Mouse (Mus musculus): ENCODE data around the gene Cd38. TPM values are rescaled to one million over a fixed set of nuclear protein-coding genes. Genes with fewer than 3 reads are reported as not detected.

The Cd38 gene
- 6.9 and 9.1 TPM in 2 replicates for polyA plus RNA-seq (2012; rRNA removed)

DNA sequence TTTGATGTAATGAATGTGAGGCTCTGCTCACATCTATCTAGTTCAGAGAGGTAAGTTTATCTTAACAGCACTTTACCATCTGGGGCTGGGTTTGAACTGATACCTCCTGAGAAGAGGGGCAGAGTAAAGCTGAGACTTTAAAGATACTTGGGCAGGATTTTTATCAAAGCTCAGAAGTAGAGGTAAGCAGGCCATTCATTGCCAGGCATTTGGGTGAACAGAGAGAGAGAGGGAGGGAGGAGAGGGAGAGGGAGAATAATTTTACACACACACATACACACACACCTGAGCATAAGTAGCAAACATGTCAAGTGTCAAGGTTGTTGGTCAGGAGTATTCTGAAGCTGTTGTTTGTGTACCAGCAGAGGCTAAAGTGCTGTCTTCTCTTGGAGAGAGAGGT lies at the start of gene Cd38:
Cd38 (plus strand) TSS at position 301 of the 400 bp plus-strand sequence.
- DNase-seq (ENCODE audit: low read depth), result no peak

DNA sequence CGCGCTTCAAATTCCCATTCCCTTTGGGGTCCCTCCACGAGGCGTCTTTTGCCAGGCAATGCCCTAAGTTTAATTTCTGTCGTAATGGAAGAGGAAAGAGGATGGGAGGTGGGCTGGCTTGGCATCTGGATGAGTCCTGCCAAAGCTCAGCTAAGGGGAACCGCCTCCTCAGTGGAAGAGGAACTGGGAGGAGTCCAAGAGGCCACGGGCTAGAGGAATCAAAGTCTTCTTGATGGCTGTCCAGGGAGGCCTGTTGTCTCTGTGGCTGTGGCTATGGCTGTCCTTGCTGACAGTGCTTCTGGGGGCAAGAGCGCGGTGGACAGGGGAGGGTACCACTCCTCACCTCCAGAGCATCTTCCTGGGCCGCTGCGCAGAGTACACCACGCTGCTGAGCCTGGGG lies 49.7 kb upstream of the Cd38 start, which contains the start of gene Bst1:
Bst1 (plus strand) TSS at position 191 of the 400 bp plus-strand sequence.
- DNase-seq (ENCODE audit: low read depth), result no peak

DNA sequence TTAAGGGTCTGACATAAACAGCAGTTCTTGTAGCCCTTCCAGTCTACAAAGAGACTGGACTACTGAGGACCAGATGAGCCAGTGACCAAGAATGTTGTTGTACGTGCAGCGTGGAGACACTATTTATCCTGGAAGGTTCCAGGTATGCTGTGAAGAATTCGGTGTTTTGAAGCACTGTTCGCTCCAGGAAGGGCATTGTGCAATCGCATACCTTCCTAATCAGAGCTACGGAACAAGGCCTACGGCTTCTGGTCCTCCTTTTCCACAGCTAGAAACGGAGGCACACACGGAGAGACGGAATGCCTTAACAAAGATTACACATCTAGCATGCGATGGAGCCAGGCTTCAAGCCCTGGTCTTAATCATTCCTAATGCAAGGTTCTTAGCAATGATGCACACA lies 47.6 kb upstream of the Cd38 start:
- no peak for DNase-seq (ENCODE audit: low read depth)

DNA sequence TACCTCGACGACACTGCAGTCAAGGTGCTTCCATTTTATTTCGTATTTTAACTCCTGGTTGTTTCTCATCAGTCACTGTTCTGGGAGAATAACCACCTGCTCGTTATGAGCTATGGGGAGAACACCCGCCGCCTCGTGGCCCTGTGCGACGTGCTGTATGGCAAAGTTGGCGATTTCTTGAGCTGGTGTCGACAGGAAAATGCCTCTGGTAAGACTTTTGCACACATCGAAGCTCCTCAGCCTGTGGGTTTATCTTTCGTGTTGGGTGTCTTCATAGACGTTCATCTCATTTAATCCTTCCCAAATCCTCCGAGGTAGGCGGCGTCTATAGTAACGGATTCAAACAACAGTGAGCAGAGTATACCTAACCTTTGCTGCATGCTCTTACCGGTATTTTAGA lies 46.8 kb upstream of the Cd38 start, which contains the start of gene Fbxl5:
Fbxl5 (minus strand) TSS at position 101 of the 400 bp plus-strand sequence.
- DNase-seq (ENCODE audit: low read depth), result no peak

DNA sequence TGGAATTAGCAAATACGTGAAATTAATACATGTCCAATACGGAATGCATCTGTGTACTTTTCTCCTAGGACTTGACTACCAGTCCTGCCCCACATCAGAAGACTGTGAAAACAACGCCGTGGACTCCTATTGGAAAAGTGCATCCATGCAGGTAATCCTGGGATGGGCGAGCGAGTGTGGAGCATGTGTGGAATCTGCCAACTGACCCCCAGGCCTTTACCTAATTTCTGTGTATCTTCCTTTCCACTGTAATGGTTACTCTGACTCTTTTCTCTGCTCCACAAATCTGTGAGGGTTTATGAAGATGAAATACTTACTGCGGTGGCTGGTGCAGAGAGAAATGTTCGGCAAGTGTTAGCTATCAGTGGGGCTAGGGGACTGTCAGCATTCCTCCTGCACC lies 46.2 kb upstream of the Cd38 start:
- no peak for DNase-seq (ENCODE audit: low read depth)

DNA sequence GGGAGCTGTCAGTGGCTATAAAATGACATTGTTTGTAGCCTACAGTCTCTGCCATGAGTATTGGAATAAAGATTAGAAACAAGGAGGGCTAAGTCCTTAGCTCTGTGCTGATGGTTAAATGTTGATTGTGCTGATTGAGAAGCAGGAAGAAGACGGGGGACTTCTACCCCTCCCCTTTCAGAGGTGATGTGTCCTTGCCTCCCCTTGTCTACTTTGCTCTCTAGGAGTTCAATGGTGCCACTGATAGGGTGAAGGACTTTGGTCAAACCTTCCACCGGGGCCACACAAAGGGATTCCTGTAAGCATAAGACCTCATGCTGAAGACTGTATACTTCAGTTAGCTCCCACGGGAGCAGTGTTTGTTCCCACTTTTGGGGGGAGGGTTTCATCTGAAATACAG lies 45.5 kb upstream of the Cd38 start:
- DNase-seq (ENCODE audit: low read depth), result no peak

DNA sequence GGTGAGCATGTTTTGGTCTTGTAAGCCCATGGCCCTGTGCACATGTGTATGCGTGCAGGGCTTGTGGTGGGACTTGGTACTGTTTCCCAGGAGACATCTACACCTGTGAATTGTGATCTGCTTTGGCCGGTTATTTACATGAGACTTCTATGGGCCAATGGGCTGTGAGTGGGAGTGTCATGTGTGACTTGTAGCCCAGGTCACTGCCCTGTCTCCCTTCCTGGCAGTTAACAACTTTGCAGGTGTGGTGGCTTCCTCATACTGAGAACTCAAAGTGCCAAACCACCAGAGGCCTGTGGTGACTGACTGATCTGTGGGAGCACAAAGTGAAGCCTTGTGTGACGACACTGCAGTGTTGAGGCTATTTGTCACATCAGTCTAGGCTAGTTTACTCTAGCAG lies 43.8 kb upstream of the Cd38 start:
- DNase-seq (ENCODE audit: low read depth), result no peak

DNA sequence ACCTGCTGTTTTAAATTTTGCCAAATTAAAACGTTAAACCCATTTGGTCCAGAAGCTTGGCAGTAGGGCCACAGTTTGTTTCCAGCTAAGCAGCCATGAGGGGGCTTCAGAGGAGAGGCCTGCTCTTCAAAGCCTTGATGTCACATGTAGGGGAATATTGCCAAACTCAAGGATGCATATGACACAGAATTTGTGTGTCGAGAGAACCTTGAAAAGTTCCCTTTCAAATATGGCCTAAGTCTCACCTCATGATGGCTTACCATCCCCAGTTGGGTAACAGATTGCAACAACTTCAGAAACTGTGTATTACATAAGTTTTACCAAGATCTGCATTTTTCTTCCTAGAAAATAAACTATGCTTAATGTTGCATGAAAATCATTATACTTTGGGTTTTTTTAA lies 41.5 kb upstream of the Cd38 start:
- no peak for DNase-seq (ENCODE audit: low read depth)

DNA sequence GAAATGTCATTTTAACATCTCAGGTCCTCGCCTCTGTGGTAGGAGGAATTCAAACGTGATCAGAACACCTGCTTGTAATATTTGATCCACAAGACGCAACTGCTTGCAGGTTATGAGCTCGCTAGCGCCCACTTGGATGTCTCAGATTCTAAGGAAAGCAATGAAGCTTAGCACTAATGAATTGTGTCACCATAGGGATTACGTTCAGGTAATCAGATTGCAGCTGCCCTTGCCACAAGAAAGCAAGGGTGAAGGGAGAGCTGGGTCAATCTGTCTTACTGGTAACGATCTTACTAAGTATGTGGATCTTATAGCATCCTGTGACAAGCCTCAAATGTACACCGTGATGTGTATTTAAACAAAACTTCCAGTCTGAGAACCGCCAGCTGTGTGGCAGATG lies 41.0 kb upstream of the Cd38 start:
- DNase-seq (ENCODE audit: low read depth), result no peak

DNA sequence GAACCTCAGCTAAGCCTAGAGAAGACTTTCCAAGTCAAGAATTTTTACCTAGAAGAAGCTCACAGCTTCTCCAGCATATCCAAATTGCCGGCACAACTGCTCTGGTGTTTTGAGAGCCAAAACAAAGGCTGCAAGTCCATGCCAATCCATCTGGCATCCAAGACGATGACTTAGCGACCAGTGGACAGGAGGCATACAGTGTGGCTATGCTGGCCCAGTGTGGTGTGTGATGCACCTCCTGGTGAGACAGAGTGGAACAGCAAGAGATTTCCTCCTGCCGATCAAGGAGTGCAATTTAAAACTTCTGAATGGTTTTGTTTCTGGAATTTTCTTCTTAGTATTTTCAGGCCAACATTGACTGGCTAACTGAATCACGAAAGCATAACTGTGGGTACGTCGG lies 31.8 kb upstream of the Cd38 start:
- DNase-seq (ENCODE audit: low read depth), result no peak

DNA sequence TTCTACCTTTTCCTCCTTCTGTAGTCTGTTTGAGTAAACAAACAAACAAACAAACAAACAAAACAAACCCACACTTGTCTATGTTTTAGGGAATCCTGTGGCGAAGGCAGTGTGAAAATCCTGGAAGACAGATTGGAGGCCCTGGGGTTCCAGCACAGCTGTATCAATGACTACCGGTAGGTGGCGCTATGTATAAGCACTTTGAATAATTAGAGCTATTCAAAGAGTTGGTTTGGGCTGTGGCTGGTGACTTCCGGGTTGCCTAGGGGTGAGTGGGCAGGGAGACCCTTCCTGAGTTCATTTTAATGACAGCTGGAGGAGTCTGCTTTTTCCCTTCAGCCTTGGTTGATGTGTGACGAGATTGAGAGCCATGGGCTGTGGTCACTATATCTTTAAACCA lies 31.0 kb upstream of the Cd38 start:
- DNase-seq (ENCODE audit: low read depth), result no peak

DNA sequence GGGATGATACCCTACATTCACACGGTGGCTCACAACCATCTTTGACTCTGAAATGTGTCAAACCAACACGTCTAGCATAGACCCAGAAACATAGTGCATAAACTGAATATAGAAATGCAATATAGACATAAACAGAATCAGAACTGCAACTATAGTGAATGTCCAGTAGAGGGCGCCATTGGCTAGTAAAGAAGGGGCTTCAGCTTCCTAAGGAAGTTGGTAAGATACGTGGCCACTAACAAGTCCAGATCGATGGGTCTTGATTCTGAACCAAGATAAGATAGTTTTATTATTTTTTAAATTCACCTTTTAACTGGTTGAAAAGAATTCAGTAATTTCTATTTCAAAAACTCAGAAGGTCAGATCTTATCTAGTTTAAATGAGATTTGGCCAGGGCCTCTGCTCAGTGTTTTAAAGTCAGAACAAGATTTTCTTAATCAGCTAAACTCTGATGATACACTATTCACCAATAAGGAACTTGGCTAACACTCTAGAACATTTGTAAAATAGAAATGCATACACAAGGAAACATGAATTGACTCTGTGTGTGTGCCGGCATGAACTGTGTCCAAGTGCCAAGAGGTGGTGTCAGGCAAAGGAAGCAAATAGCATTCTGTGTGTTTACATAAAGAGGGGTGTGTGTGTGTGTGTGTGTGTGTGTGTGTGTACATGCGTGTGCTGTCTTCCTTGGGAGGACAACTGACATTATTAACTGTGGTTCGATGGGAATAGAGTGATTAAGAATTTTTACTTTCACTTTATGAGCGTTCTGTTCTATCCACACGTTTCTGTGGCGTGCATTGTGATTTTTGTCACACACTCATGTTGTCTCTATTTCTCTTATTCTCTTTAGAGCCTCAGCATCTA lies 27.0 kb upstream of the Cd38 start:
- DNase-seq (ENCODE audit: low read depth), result no peak

DNA sequence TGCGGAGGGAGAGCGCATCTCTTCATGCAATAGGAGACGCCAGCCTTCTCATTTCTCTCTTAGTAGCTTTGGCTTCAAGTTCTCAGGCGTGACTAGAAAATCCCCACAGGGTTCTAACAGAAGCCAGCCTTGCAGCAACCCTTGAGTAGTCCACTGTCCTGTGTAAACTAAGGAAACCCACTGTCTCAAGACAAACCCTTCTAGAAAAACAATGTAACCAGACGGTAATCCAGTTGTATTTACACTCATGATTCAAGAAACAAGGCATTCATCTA lies 26.4 kb upstream of the Cd38 start:
- no peak for DNase-seq (ENCODE audit: low read depth)

DNA sequence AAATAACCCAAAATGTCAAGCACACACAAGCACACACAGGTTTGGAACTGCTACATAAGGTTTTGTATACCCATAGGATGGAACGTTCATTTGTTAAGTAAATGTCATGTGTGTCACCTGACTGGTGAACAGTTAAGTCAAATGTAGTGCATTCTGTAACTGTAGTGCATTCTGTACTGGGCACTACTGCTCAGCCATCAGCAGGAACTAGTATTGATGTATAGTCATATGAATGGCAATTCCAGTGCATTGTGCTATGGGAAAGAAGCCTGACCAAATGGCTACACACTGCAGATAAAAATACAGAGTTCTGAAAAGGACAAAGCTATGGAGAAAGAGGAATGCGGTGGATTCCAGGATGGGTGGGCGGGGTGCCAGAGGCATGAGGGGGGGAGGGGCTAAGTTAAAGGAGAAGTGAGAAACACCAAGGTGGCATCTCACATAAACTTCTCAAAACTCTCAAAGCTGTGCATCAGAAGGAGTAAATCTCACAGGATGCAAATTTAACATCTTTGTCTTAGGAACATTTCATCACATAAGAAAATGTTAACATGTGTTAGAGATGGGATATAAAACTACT lies 25.7 kb upstream of the Cd38 start:
- no peak for DNase-seq (ENCODE audit: low read depth)

DNA sequence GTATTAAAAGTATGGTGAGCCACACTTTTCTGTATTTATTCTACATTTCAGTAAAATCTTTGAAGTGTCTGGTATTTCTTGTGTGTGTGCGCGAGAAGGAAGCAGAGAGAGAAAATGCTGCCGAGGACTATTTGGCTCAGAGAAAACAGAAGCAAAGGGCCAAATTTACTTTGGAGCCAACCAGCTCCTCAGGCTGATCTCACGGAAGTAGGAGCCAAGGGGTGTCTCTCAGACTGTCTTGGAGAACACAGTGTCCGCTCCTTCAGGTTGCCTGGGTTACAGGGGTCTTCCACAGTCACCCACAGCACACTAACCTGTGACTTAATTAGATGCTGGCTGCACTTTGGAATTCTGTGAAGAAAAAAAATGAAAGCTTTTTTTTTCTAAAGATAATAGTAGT lies 23.3 kb upstream of the Cd38 start:
- DNase-seq (ENCODE audit: low read depth), result no peak

DNA sequence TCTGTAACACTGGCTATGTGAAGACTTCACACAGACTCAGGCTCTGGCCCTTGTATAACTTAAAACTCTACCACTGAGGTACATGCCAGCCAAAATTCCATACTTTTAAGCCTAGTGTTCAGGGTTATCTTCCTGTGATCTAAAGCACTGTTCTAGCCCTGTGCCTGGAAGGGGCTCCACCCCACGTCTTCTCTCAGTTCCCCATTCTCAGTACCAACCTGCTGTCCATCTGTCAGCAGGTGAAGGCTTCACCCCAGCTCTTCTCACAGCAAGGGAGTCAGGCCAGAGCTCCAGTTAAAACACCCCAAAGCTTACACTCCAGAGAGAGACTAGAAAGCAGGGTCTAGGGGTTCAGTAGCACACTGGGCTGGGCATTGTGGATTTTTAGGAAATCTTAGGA lies 22.7 kb upstream of the Cd38 start:
- DNase-seq (ENCODE audit: low read depth), result no peak

DNA sequence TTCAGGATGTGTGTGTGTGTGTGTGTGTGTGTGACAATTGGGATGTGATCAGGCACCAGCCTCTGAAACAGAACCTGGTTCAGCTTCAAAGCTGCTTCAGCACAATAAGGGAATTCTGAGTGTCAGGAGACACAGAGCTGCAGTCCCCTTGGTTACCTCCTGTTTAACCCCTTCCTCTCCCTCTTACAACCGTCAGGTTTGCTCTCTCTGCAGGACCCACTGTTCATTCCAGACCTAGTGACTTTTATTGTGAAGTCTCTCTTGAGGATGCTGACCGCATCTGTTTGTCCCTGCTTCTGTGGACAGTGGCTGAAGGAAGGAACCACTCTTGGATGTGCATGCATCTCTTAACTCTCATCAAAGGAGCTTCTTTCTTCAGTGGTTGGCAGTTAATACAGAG lies 22.1 kb upstream of the Cd38 start:
- DNase-seq (ENCODE audit: low read depth), result no peak

DNA sequence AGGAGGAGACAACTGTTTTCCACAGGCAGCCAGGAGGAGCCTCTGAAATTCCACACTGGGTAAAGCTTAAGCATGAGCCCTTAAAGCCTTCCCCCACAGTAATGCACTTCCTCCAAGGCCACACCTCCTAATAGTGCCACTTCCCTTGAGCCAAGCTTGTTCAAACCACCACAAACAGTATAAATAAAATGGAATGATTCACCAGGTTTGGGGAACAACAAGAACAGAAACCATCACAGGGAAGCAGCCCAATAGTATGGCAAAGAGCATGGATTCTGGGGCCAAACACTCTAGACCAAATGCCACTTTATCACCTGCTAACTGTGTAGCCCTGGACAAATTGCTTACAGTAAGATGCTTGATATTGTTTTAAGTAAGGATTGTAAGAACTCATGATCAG lies 20.8 kb upstream of the Cd38 start:
- no peak for DNase-seq (ENCODE audit: low read depth)

DNA sequence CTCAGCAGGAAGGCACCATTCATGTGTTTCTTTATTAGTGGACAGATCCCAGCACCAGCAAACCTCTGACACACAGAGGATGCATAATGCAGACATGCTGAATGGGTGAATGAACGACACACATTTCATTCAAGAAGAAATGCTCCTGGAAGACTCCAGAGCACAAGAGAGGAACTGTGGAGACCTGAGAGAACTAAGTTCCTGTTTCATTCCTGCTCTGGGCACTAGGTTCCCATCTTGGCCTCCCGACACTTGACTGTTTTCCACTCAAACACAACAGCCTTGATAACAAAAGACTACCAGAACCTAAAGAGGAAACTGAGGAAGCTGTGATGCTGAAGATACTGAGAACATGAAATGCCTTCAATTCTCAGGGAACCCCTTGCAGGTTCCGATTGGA lies 20.1 kb upstream of the Cd38 start:
- no peak for DNase-seq (ENCODE audit: low read depth)

DNA sequence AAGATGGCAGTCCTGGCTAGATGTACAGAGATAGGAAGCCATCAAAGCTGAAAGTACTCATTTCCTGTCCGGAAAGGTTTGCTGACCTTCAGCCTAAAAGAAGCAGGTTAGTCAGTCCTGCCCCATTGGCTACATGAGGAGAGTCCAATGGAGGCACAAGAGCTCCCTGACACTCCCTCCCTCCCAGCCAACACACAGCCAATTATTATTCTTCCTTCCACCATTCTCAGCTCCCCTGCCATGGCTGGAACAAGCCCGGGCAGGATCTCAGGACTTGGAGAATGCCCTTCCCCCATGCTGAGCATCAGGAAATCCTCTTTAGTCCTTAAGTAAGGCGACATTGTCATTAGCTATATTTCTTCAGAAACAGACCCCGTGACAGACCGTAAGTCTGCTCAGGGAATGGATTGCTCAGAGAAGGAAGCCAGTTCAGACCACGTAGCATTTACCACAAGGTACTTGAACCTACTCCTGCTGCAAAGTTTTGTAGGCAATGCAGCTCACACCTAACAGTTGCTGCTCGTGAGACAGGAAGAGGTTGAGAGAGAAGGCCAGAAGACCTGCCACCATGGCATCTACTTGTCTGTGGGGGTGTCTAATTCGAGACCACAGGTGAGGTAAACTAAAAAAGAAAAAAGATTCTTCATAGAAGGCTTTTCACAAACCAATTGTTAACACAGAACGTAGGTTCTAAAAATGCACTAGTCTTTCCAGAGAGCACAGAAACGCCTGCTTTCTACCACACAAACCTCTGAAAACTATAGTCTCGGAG lies 15.1 kb upstream of the Cd38 start:
- DNase-seq (ENCODE audit: low read depth), result no peak

DNA sequence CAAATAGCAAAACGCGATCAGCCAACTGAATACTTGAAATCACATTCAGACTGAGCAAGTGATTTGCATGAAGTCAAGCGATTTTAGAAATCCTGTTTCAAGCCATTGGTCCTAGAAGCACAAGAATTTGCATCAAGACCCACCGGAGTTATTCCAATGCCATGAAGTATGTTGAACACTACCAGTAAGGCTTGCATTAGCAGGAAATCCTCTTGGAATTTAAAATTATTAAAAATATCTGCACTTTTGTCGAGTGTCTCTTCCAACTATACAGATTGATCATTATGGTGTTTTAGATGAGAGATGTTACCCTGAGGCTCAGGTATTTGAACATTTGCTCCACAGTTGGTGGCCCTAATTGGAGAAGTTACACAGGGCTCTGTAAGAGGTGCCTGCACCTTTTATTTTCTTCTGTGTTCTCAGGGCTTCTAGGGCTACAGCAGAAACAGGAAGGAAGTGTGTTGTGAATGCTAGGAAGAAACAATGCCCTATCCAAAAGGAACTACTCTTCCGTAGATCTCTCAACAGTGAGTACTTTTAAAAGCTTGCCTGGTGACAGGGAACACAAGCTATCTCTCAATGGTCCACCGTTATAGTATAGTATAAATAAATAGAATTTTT lies 14.4 kb upstream of the Cd38 start:
- DNase-seq (ENCODE audit: low read depth), result no peak

DNA sequence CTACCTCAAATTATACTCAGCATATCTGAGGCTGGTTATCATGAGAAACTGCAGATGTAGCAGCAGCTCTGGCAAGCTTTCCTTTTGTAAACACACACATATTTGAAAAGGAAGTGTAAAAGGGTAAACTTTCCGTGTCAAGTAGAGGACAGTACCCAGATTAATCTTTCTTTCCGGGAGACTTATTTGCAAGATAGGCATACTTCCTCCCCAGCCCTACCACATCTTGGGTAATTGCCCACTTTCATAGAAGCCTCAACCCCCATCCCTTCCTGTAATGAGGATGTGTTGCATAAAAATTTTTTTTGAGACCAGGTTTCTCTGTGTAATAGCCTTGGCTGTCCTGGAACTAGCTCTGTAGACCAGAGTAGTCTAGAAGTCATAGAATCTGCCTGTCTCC lies 12.6 kb upstream of the Cd38 start:
- no peak for DNase-seq (ENCODE audit: low read depth)

DNA sequence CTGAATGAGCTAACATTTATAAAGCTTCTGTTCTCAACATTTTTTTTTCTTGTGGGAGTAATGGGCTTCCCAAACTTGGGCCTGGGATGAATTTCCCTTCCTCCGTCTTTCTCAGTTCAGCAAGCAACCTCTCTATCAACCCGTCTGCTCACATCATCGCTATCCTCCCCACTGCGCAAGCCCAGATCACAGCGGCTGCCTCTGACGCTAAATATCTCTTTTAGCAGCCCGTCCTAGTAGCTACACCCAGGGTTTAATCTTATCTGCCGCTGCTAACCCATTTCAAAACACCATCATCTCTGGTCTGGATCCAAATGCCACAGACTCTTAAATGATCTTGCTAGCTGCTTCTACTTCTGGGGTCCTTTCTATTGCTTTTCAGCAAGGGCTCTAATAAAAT lies 8.7 kb upstream of the Cd38 start:
- no peak for DNase-seq (ENCODE audit: low read depth)

Measured in gonadal fat pad, adult 2 months (tissue).